Mouse (Mus musculus): ENCODE results near the gene 4930519G04Rik. TPM values are rescaled to one million over a fixed set of nuclear protein-coding genes. Genes with fewer than 3 reads are reported as not detected.
A peak's percentile ranks its signal among the peaks of the same experiment; 100 is the strongest.
"Not testable (repeated sequence)": the region's sequence is repeated elsewhere in the genome, so short reads cannot be mapped to it uniquely, and the experiment has no call there.

4930519G04Rik gene
- polyA plus RNA-seq, 1 experiment from 2014 or later = not detected

DNA sequence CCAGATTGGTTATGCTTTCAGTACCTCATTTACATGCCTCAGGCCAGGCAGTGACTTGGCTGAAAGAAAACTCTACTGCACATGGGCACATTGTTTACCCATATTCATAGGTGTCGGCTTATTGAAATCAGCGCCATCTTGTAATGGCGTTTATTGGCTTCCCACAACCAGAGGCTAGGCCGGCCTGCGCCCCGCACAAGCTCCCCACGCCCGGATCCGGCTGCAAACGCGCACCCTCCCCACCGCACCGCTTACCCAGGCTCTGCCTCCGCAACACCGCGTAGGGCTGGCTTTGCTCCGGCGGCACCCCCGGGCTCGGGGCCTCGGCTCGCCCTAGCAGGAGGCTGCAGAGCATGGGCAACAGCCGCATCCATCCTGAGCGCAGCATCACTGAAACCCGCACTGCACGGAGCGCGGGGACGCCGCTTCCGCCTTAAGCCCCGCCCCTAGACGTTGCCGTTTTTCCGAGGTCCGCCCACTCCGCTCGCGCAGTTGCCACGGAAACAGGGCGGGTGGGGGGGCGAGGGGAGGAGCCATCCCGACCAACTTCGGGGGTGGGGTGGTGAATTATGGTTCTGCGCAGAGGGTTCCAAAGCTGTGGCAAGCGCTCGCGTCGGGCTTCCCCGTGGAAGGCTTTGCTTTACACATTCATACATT lies 39.8 kb upstream of the 4930519G04Rik start:
- Histone ChIP-seq H3K4me2 (peak overlapping the region; percentile 86), H3K27me3 (no peaks in the 10 kb centered on the region), H3K9me3 (replicated peaks) (no peaks in the 10 kb centered on the region), H3K9ac (peak overlapping the region; percentile 85), H3K4me3 (replicated peaks) (peak overlapping the region; percentile 94), H3K27ac (peak overlapping the region; percentile 68), H3K36me3 (peaks cover 4% of the 10 kb centered on the region; the same call in 1 of the 2 replicates), H3K4me1 (replicated peaks) (peaks cover 54% of the 10 kb centered on the region)
- ATAC-seq (ENCODE audit: low read depth) = peak; percentile 88
- WGBS (ENCODE audit: insufficient replicate concordance) = under 1% methylated on average over 50 of the region's 50 CpGs
- DNase-seq = peak; percentile 71

DNA sequence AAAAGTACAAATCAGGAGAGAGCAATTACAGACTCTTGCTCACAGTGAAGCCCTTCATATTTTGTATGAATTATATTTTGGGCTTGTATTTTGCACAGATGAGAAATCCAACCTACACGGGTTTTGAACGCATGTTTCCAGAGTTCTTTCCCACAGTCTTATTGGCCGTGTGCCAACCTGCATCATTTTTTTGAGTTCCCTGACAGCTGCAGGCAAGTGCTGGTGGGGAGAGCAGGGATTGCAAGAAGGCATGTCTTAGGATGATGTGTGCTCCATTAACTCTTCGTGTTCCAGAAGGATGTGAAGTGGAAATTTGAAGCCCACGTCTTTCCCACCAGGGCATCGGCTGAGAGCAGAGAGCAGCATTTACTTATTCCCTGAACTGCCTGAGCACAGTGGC lies 36.9 kb upstream of the 4930519G04Rik start:
- H3K4me1 ChIP-seq (replicated peaks) = peaks cover 28% of the 10 kb centered on the region
- H3K36me3 ChIP-seq = peaks cover 7% of the 10 kb centered on the region
- no peak for ATAC-seq (ENCODE audit: low read depth)
- H3K4me3 ChIP-seq (replicated peaks) = no peak overlapping the region
- WGBS (ENCODE audit: insufficient replicate concordance) = 71% methylated on average over 6 of the region's 6 CpGs
- DNase-seq = no peak
- H3K9me3 ChIP-seq (replicated peaks) = no peaks in the 10 kb centered on the region
- H3K27me3 ChIP-seq = no peaks in the 10 kb centered on the region
- no peak overlapping the region for H3K27ac ChIP-seq
- H3K4me2 ChIP-seq = no peak overlapping the region
- H3K9ac ChIP-seq = no peak overlapping the region

DNA sequence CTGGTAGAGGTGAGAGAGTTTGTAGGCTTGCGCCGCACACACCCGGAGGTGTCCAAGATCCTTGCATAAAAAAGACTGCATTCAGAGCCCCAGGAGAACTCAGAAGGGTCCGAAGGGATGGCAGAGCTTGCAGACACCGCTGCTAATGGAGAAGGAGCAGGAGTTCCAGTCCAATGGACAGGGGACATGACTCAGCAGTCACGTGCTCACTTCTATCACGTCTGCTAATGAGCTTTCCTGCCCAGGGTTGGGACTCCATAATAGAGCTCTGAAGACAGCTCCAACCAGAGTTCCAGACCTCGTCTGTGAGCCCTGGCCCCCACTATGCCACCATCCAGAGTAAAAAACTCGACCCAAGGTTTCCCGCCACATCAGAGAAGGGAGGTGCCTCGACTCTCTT lies 35.3 kb upstream of the 4930519G04Rik start:
- H3K36me3 ChIP-seq = peaks cover 16% of the 10 kb centered on the region
- peaks cover 21% of the 10 kb centered on the region for H3K4me1 ChIP-seq (replicated peaks)
- no peak overlapping the region for H3K27ac ChIP-seq
- H3K4me3 ChIP-seq (replicated peaks) = no peak overlapping the region
- DNase-seq = peak; percentile 49
- WGBS (ENCODE audit: insufficient replicate concordance) = 51% methylated on average over 11 of the region's 11 CpGs
- H3K27me3 ChIP-seq = no peaks in the 10 kb centered on the region
- no peak overlapping the region for H3K9ac ChIP-seq
- ATAC-seq (ENCODE audit: low read depth) = peak; percentile 40; the same call in 1 of the 2 replicates
- no peaks in the 10 kb centered on the region for H3K9me3 ChIP-seq (replicated peaks)
- H3K4me2 ChIP-seq = no peak overlapping the region

DNA sequence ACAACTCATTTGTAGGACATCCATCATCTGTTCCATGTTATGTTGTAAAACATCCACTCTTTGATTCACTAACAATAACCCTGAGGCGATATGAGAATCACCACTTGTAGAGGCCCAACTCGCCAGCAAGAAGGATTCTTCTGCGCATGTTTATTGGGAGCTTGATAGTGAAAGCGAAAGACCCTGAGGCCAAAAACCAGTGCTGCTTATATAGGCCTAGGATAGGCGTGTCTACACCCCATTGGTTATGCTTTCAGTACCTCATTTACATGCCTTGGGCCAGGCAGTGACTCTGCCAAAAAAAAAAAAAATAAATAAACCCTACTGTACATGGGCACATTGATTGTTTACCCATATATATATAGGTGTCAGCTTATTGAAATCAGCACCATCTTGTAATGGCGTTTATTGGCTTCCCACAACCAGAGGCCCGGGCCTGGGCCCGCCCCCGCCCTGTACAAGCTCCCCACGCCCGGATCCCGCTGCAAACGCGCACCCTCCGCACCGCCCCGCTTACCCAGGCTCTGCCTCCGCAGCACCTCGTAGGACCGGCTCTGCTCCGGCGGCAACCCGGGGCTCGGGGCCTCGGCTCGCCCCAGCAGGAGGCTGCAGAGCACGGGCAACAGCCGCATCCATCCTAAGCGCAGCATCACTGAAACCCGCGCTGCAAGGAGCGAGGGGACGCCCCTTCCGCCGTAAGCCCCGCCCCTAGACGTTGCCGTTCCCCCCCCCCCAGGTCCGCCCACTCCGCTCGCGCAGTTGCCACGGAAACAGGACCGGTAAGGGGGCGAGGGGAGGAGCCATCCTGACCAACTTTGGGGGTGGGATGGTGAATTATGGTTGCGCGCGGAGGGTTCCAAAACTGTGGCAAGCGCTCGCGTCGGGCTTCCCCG lies 30.4 kb upstream of the 4930519G04Rik start, which contains the start of gene 1500011B03Rik:
1500011B03Rik (minus strand) TSS at position 673 of the 893 bp plus-strand sequence.
- Histone ChIP-seq H3K27ac (peak within 1 kb of the TSS; percentile 53; the same call in 1 of the 2 replicates), H3K27me3 (no peaks in the 10 kb centered on the region), H3K9ac (peak within 1 kb of the TSS; percentile 70), H3K36me3 (peaks cover 16% of the 10 kb centered on the region), H3K4me3 (replicated peaks) (peak within 1 kb of the TSS; percentile 72), H3K9me3 (replicated peaks) (no peaks in the 10 kb centered on the region), H3K4me1 (replicated peaks) (peaks cover 31% of the 10 kb centered on the region), H3K4me2 (peak within 1 kb of the TSS; percentile 75)
- ATAC-seq (ENCODE audit: low read depth) = peak; percentile 67
- DNase-seq = peak; percentile 63
- WGBS (ENCODE audit: insufficient replicate concordance) = 9% methylated on average over 53 of the region's 53 CpGs

DNA sequence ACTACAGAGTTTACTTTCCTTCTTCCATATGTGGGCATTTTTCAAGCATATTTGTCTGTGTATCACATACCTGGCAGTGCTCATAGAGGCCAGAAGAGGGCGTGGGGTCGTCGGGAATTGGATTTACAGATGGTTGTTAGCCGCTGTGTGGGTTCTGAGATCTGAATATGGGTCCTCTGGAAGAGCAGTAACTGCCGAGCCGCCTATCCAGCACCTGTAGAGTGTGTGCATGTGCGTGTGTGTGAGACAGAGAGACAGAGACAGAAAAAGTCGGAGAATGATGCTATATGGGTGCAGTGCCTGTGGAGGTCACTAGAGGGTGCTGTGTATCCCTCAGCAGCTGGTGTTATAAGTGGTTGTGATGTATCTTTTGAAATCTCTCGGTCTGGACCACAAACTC lies 29.3 kb upstream of the 4930519G04Rik start:
- Histone ChIP-seq H3K4me2 (peak overlapping the region; percentile 75), H3K27ac (peak overlapping the region; percentile 53; the same call in 1 of the 2 replicates), H3K27me3 (0 out of 2 replicates have a peak, but pooled peaks cover 2% of the 10 kb centered on the region), H3K9me3 (replicated peaks) (no peaks in the 10 kb centered on the region), H3K4me3 (replicated peaks) (peak overlapping the region; percentile 43), H3K36me3 (peaks cover 16% of the 10 kb centered on the region), H3K4me1 (replicated peaks) (peaks cover 28% of the 10 kb centered on the region), H3K9ac (no peak overlapping the region)
- 6% methylated on average over 9 of the region's 9 CpGs for WGBS (ENCODE audit: insufficient replicate concordance)
- DNase-seq (peak; percentile 42), ATAC-seq (ENCODE audit: low read depth) (no peak)

DNA sequence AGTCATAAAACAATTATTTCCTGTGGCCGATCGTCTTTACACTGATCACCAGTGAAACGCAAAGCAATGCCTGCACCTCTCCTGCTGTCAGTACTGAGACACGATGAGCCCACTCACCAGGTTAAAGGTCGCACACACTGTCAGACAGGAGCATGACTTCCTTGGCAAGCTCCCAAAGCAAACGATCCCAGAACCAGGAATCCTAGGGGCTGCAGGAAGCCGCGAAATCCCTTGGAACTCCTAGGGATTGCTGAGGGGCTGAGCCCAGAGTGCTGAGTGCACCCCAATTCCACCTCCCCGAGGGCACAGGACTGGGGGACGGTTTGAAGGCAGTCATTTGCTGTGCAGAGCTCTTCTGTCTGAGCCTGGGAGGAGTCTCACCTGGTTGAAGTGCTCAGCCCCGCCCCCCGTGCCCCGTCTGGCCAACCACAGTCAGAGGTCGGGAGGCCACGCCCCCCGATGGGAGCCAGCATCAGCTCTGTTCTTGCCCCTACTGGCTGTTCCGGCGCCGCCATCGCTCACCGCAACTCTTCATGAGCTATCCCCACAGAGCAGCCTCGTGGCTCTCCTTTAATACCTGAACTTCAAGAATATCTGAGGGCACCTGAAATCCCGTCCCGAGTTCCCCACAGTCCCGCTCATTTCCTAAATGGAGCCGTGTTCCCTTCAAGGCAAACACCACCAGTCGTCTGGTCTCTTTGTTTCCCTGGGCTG lies 27.3 kb upstream of the 4930519G04Rik start:
- peaks cover 28% of the 10 kb centered on the region for H3K4me1 ChIP-seq (replicated peaks)
- peak overlapping the region; percentile 66 for H3K9ac ChIP-seq
- no peak overlapping the region for H3K27ac ChIP-seq
- H3K36me3 ChIP-seq = peaks cover 13% of the 10 kb centered on the region
- ATAC-seq (ENCODE audit: low read depth) = peak; percentile 91
- H3K27me3 ChIP-seq = 0 out of 2 replicates have a peak, but pooled peaks cover 2% of the 10 kb centered on the region
- H3K4me3 ChIP-seq (replicated peaks) = peak overlapping the region; percentile 55
- H3K9me3 ChIP-seq (replicated peaks) = no peaks in the 10 kb centered on the region
- 10% methylated on average over 27 of the region's 27 CpGs for whole genome bisulfite sequencing (ENCODE audit: insufficient replicate concordance)
- H3K4me2 ChIP-seq = peak overlapping the region; percentile 70
- peak; percentile 84 for DNase-seq

DNA sequence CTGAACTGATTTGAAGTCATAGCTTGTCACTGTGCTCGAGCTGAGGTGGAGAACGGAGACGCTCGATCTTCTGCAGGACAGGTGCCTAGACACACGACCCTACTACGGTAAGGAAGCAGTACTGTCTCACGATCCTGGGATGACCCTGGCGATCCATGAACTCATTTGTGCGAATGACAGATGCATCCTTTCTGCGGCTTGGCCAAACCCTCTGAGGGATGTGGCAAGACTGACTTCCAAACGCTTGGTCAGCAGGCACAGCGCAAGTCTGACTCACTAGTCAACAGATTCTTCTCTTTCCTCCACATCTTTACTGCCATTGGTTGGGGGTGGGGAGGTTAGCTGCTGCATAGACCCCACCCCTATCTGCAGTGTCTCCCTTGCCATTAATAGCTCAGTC lies 26.0 kb upstream of the 4930519G04Rik start:
- peaks cover 1% of the 10 kb centered on the region; the same call in 1 of the 2 replicates for H3K36me3 ChIP-seq
- H3K4me1 ChIP-seq (replicated peaks) = peaks cover 27% of the 10 kb centered on the region
- WGBS (ENCODE audit: insufficient replicate concordance) = 59% methylated on average over 12 of the region's 12 CpGs
- H3K4me2 ChIP-seq = no peak overlapping the region
- no peak for ATAC-seq (ENCODE audit: low read depth)
- no peak overlapping the region for H3K4me3 ChIP-seq (replicated peaks)
- no peaks in the 10 kb centered on the region for H3K9me3 ChIP-seq (replicated peaks)
- 0 out of 2 replicates have a peak, but pooled peaks cover 2% of the 10 kb centered on the region for H3K27me3 ChIP-seq
- H3K9ac ChIP-seq = no peak overlapping the region
- no peak overlapping the region for H3K27ac ChIP-seq
- no peak for DNase-seq

DNA sequence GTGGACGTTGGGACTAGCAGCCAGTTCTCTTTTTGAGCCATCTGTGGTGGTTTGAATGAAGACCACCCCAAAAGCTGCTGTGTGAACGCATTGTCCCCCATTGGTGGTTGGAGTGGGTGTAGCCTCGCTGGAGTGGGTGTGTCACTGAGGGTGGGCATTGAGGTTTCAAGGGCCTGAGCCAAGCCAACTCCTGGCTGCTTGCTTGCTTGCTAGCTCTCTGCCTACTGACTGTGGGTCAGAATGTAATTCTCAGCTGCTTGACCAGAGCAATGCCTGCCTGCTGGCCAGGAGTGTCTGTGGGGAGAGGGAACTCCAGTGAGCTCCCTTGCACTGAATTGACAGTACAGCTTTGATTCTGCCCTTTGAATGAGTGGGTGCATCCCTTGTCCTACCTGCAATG lies 23.7 kb upstream of the 4930519G04Rik start:
- H3K4me3 ChIP-seq (replicated peaks) = no peak overlapping the region
- no peak overlapping the region for H3K9ac ChIP-seq
- 0 out of 2 replicates have a peak, but pooled peaks cover 2% of the 10 kb centered on the region for H3K27me3 ChIP-seq
- H3K4me1 ChIP-seq (replicated peaks) = peaks cover 11% of the 10 kb centered on the region
- no peak overlapping the region for H3K27ac ChIP-seq
- ATAC-seq (ENCODE audit: low read depth) (no peak), DNase-seq (no peak)
- no peaks in the 10 kb centered on the region for H3K36me3 ChIP-seq
- no peaks in the 10 kb centered on the region for H3K9me3 ChIP-seq (replicated peaks)
- 46% methylated on average over 3 of the region's 3 CpGs for WGBS (ENCODE audit: insufficient replicate concordance)
- H3K4me2 ChIP-seq = no peak overlapping the region

DNA sequence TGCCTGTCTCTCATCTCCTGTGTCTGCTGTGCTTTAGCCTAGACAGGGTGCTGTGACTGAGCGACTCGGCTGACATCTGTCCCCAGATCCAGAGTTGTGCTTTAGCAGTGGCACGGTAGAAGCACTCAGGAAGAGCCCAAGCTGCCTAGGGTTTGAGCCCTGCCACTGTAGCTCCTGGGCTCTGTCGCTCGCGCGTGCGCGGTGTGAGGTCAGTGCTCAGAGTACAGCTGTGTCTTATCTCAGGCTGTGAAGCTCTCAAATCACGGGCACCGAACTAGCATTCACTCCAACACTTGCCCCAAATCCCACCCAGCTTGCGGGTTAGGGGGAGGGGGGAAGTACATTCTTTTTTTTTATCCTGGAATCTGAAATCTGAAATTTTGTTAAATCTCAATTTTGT lies 16.6 kb upstream of the 4930519G04Rik start:
- WGBS (ENCODE audit: insufficient replicate concordance) = 49% methylated on average over 12 of the region's 12 CpGs
- Histone ChIP-seq H3K4me2 (no peak overlapping the region), H3K9me3 (replicated peaks) (no peaks in the 10 kb centered on the region), H3K4me3 (replicated peaks) (no peak overlapping the region), H3K4me1 (replicated peaks) (no peaks in the 10 kb centered on the region), H3K27ac (no peak overlapping the region), H3K27me3 (0 out of 2 replicates have a peak, but pooled peaks cover 3% of the 10 kb centered on the region), H3K36me3 (no peaks in the 10 kb centered on the region), H3K9ac (no peak overlapping the region)
- ATAC-seq (ENCODE audit: low read depth) = no peak
- DNase-seq = no peak

DNA sequence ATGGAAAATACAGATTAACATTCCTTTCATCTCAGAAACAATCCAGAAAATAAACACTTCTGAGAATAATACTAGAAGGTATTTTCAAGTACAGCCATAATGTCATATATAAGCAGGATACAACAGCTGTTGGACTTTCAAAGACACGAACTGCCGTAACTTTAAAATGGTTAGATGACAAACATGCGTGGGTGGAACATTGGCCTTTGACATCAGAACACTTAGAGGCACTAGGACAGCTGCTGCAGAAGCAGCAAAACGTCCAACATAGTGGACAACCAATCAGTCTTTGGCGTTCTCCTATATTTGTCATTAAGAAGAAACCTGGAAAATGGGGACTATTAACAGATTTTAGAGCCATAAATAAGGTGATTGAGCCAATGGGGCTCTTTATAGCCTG lies 13.0 kb upstream of the 4930519G04Rik start:
- H3K4me2 ChIP-seq; H3K9me3 ChIP-seq (replicated peaks); H3K36me3 ChIP-seq; ATAC-seq (ENCODE audit: low read depth); H3K4me3 ChIP-seq (replicated peaks); H3K4me1 ChIP-seq (replicated peaks); H3K27me3 ChIP-seq; H3K27ac ChIP-seq; H3K9ac ChIP-seq; DNase-seq: not testable (repeated sequence)
- 52% methylated on average over 5 of the region's 5 CpGs for WGBS (ENCODE audit: insufficient replicate concordance)

DNA sequence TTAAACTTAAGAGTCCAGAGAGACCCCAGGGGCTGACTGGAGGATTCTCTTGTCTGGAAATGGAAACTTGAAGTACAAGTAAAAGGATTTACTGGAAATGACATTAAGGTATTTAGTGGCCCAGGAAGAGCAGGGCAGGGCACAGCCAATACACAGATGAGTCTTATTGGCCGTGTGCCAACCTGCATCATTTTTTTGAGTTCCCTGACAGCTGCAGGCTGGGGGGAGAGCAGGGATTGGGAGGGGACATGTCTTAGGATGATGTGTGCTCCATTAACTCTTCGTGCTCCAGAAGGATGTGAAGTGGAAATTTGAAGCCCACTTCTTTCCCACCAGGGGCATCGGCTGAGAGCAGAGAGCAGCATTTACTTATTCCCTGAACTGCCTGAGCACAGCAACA lies 11.3 kb upstream of the 4930519G04Rik start:
- H3K27me3 ChIP-seq; H3K4me3 ChIP-seq (replicated peaks); H3K36me3 ChIP-seq; H3K9me3 ChIP-seq (replicated peaks); ATAC-seq (ENCODE audit: low read depth); H3K4me1 ChIP-seq (replicated peaks); H3K4me2 ChIP-seq; H3K9ac ChIP-seq; DNase-seq; H3K27ac ChIP-seq: not testable (repeated sequence)
- 49% methylated on average over 3 of the region's 3 CpGs for WGBS (ENCODE audit: insufficient replicate concordance)
